10 mouse cellular contexts compared by ENCODE assay signal in genomic region chr16:90995498-90995897, GRCm38 (mm10). TPM values are rescaled to one million over a fixed set of nuclear protein-coding genes. Genes with fewer than 3 reads are reported as not detected.
A peak's percentile ranks its signal among the peaks of the same experiment; 100 is the strongest.
DNase-seq lines count a peak whose midpoint lies in the region; ATAC-seq and TF ChIP-seq lines count a peak whose summit lies in the region.
"Had no signal": no experiment of that assay in that cellular context is flagged by ENCODE, and none has a peak within 500 bp of the region (broad histone marks: within the 10 kb centered on the region; RNA-seq: fewer than 3 reads in every experiment).

No protein-coding gene starts in this region.

- H3K9me3 ChIP-seq in liver, embryonic 12.5 days (replicated peaks), result no peaks in the 10 kb centered on the region
- H3K9me3 ChIP-seq in midbrain, postnatal 0 days (ENCODE audit: low read length), result no peaks in the 10 kb centered on the region
- H3K9me3 ChIP-seq: hindbrain, embryonic 13.5 days had no signal

- DNase-seq in gastrocnemius, adult 2 months, result no peak
- DNase-seq in gastrocnemius, adult 8-10 months (ENCODE audit: low spot score in 2 of 2), result no peak
- peak; percentile 31 for DNase-seq in lung, postnatal 36 days
- DNase-seq in lung, postnatal 14 days, result no peak
- DNase-seq in left cerebral cortex, adult 9 months (ENCODE audit: low spot score in 2 of 2), result no peak
- no peak for DNase-seq in midbrain, postnatal 0 days (ENCODE audit: low spot score)
- no peak for DNase-seq in left cerebral cortex, adult 11 months (ENCODE audit: low spot score)

- peaks cover 44% of the 10 kb centered on the region for H3K4me1 ChIP-seq in liver, embryonic 12.5 days
- H3K4me1 ChIP-seq in midbrain, postnatal 0 days (ENCODE audit: insufficient read depth, low read length), result no peaks in the 10 kb centered on the region

- peaks cover 26% of the 10 kb centered on the region for H3K36me3 ChIP-seq in liver, embryonic 12.5 days
- peaks cover 13% of the 10 kb centered on the region for H3K36me3 ChIP-seq in midbrain, postnatal 0 days (ENCODE audit: insufficient read depth, low read length)

- no peak for TF ChIP-seq CTCF in gastrocnemius, adult 2 months (IDR thresholded peaks at IDR 0.05)
- TF ChIP-seq CTCF in midbrain, postnatal 0 days (IDR thresholded peaks at IDR 0.05), result no peak

- WGBS in liver, embryonic 12.5 days (ENCODE audit: insufficient replicate concordance), result 31% methylated on average over 5 of the region's 5 CpGs
- 76% methylated on average over 5 of the region's 5 CpGs for WGBS in midbrain, postnatal 0 days

- H3K27me3 ChIP-seq in liver, embryonic 12.5 days (replicated peaks), result no peaks in the 10 kb centered on the region
- no peaks in the 10 kb centered on the region for H3K27me3 ChIP-seq in midbrain, postnatal 0 days (ENCODE audit: insufficient read depth, low read length)
- H3K27me3 ChIP-seq: hindbrain, embryonic 13.5 days had no signal

- H3K4me2 ChIP-seq in liver, embryonic 12.5 days, result peak overlapping the region; percentile 54
- no peak overlapping the region for H3K4me2 ChIP-seq in midbrain, postnatal 0 days (ENCODE audit: low read depth, low read length, poor library complexity, severe bottlenecking)
- H3K4me2 ChIP-seq: hindbrain, embryonic 13.5 days had no signal

- peak overlapping the region; percentile 32 for H3K27ac ChIP-seq in gastrocnemius, adult 2 months
- peak overlapping the region; percentile 76 for H3K27ac ChIP-seq in liver, embryonic 12.5 days
- H3K27ac ChIP-seq in midbrain, postnatal 0 days (ENCODE audit: low read depth, low read length), result no peak overlapping the region
- H3K27ac ChIP-seq: hindbrain, embryonic 13.5 days; left cerebral cortex, adult 2 months had no signal

- H3K9ac ChIP-seq in liver, embryonic 12.5 days, result 0 out of 2 replicates have a peak overlapping the region, but pooled peaks have one; percentile 33
- H3K9ac ChIP-seq in midbrain, postnatal 0 days (replicated peaks; ENCODE audit: low read length, poor library complexity, severe bottlenecking), result no peak overlapping the region
- H3K9ac ChIP-seq: hindbrain, embryonic 13.5 days had no signal

- intact Hi-C loops in gastrocnemius, adult 2 months (cut with DNase I), result no loop called here

- H3K4me3 ChIP-seq in gastrocnemius, adult 2 months, result peak overlapping the region; percentile 9; the same call in 1 of the 2 replicates
- H3K4me3 ChIP-seq in liver, embryonic 12.5 days, result 0 out of 2 replicates have a peak overlapping the region, but pooled peaks have one; percentile 7
- no peak overlapping the region for H3K4me3 ChIP-seq in midbrain, postnatal 0 days (ENCODE audit: low read depth, low read length)
- H3K4me3 ChIP-seq: hindbrain, embryonic 13.5 days; left cerebral cortex, adult 2 months had no signal

- ATAC-seq in liver, embryonic 12.5 days, result 0 out of 2 replicates have a peak, but pooled peaks have one; percentile 61
- no peak for ATAC-seq in midbrain, postnatal 0 days (ENCODE audit: low FRiP score)

RNA-seq across cellular contexts. Expression of gene Synj1, which starts 15.6 kb away (rescaled TPM):
- total RNA-seq in gastrocnemius, adult 2 months (2021), result 10 to 100 TPM; 11.2 to 13.8 TPM
- total RNA-seq in gastrocnemius, adult 8-10 months (2022), result 1 to 10 TPM; 6.8 to 9.8 (median 8.5) TPM
- 19.8 and 20.5 TPM in 2 replicates for polyA plus RNA-seq in liver, embryonic 12.5 days (2016; fragmentation: Nextera tagmentation; extraction: Ambion mirVana)
- 66.4 and 88.7 TPM in 2 replicates for total RNA-seq in midbrain, postnatal 0 days (2014; rRNA removed)
- polyA plus RNA-seq in midbrain, postnatal 0 days (2015; fragmentation: Nextera tagmentation; extraction: Ambion mirVana), result 50.9 and 55.4 TPM in 2 replicates

RNA-seq across cellular contexts. Expression of gene Paxbp1, which starts 48.8 kb away (rescaled TPM):
- 10 to 100 TPM; 10.7 to 11.6 TPM for total RNA-seq in gastrocnemius, adult 2 months (2021)
- 10 to 100 TPM in 1 of 4 experiments, 1 to 10 TPM in 3; 5.0 to 10.3 (median 6.2) TPM for total RNA-seq in gastrocnemius, adult 8-10 months (2022)
- 32.8 and 33.8 TPM in 2 replicates for polyA plus RNA-seq in liver, embryonic 12.5 days (2016; fragmentation: Nextera tagmentation; extraction: Ambion mirVana)
- 54.0 and 86.2 TPM in 2 replicates for total RNA-seq in midbrain, postnatal 0 days (2014; rRNA removed)
- polyA plus RNA-seq in midbrain, postnatal 0 days (2015; fragmentation: Nextera tagmentation; extraction: Ambion mirVana), result 19.8 and 27.1 TPM in 2 replicates
